Mouse (Mus musculus): ENCODE data around the gene Strbp. TPM values are rescaled to one million over a fixed set of nuclear protein-coding genes. Genes with fewer than 3 reads are reported as not detected.

The Strbp gene
- polyA plus RNA-seq, 1 experiment from 2014 or later: 142 TPM

DNA sequence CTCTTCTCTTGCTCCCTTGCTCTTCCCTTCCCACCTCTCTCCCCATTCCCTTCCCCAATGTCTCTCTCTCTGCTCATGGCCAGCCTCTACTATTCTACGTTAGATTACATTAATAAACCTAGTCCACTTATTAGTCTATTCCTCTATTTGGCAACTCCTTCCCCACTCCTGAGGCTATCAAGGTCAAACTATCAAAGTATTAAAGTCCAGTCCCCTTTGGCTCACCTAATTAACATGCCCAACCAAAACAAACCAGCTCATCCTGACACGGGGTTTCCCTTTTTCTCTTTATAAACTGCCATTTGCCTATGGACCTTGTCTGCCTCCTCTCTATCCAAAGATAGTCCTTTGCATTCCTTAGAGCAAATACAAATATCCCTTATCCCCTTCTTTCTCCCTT is 54.1 kb downstream of the Strbp start:
- H3K27ac ChIP-seq (ENCODE audit: low read depth, low read length): no peak overlapping the region
- WGBS: 78% methylated on average over 2 of the region's 2 CpGs

DNA sequence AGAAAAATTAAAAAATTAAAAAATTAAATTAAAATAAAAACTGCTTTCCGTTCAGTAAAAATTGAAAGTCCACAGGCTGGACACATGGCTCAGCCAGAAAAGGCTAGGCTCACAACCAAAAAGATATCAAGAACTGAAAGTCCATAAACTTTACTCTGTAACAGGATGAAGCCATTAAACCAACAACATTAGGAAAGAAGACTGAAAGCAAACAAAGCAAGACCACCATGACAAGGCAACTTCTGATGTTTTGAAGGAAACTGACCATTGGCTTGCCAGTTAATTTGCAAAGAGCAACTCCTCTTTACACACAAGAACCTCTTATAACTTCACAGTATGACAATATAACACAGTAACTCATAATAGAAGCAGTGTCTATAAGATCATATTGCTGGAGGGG is 54.7 kb downstream of the Strbp start:
- Histone ChIP-seq H3K4me2 (ENCODE audit: low read depth, low read length) (no peak overlapping the region), H3K36me3 (ENCODE audit: control insufficient read depth, insufficient read depth, low read length) (no peaks in the 10 kb centered on the region), H3K27ac (ENCODE audit: low read depth, low read length) (no peak overlapping the region), H3K27me3 (ENCODE audit: control insufficient read depth, insufficient read depth, low read length) (no peaks in the 10 kb centered on the region), H3K4me3 (ENCODE audit: low read depth, low read length) (no peak overlapping the region), H3K4me1 (ENCODE audit: control insufficient read depth, insufficient read depth, low read length) (no peaks in the 10 kb centered on the region), H3K9me3 (ENCODE audit: control insufficient read depth, low read length) (no peaks in the 10 kb centered on the region), H3K9ac (replicated peaks; ENCODE audit: low read depth, low read length) (no peak overlapping the region)
- 92% methylated on average over 1 of the region's 1 CpGs for WGBS
- no peak for ATAC-seq (ENCODE audit: low read depth)

More for the DNA sequence above, 54.1 kb downstream of the Strbp start:
- no peak for ATAC-seq (ENCODE audit: low read depth)
- H3K4me1 ChIP-seq (ENCODE audit: control insufficient read depth, insufficient read depth, low read length): no peaks in the 10 kb centered on the region
- H3K9me3 ChIP-seq (ENCODE audit: control insufficient read depth, low read length): no peaks in the 10 kb centered on the region
- H3K9ac ChIP-seq (replicated peaks; ENCODE audit: low read depth, low read length): no peak overlapping the region
- no peak overlapping the region for H3K4me2 ChIP-seq (ENCODE audit: low read depth, low read length)
- no peaks in the 10 kb centered on the region for H3K36me3 ChIP-seq (ENCODE audit: control insufficient read depth, insufficient read depth, low read length)
- no peaks in the 10 kb centered on the region for H3K27me3 ChIP-seq (ENCODE audit: control insufficient read depth, insufficient read depth, low read length)
- H3K4me3 ChIP-seq (ENCODE audit: low read depth, low read length): no peak overlapping the region

DNA sequence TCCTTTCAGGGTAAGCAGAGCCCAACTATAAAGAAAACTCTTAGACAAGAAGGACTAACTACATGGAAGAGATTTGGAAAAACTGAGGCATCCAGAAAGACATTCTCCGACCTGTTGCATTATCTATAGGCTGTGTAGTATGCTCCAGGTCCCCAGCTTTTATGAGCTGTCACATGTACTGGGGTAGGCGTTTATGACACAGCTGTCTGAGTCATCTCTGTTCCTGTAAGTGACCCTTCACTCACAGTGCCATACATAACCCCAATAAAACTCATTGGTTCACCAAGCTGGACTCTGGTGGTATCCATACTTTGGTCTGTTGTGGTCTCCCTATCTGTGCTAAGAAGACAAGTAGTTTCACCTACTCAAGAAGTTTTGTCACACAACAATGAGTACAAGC is 80.3 kb downstream of the Strbp start:
- Histone ChIP-seq H3K9me3 (ENCODE audit: control insufficient read depth, low read length) (no peaks in the 10 kb centered on the region), H3K4me1 (ENCODE audit: control insufficient read depth, insufficient read depth, low read length) (no peaks in the 10 kb centered on the region), H3K4me3 (ENCODE audit: low read depth, low read length) (no peak overlapping the region), H3K4me2 (ENCODE audit: low read depth, low read length) (no peak overlapping the region), H3K27ac (ENCODE audit: low read depth, low read length) (no peak overlapping the region), H3K9ac (replicated peaks; ENCODE audit: low read depth, low read length) (no peak overlapping the region), H3K27me3 (ENCODE audit: control insufficient read depth, insufficient read depth, low read length) (no peaks in the 10 kb centered on the region), H3K36me3 (ENCODE audit: control insufficient read depth, insufficient read depth, low read length) (no peaks in the 10 kb centered on the region)
- ATAC-seq (ENCODE audit: low read depth): no peak
- 84% methylated on average over 2 of the region's 2 CpGs for WGBS

DNA sequence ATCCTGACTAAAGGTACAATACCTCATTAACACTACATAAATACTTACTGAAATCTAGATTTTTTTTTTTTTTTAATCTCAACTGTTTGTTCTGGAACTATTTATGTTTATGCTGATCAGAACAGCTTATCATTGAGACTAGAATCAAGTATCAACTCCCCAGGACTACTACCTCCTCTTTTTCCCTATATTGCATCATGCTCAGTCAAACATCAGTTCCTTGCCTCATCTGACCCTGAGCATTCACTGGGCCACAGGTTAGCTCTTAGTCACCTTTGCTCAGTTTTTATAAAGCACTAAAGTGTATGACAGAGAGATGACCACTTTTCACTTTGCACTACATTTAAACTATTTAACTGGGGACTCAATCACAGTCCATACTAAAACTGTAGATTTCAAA is 115.7 kb downstream of the Strbp start:
- Histone ChIP-seq H3K4me3 (ENCODE audit: low read depth, low read length) (no peak overlapping the region), H3K27me3 (ENCODE audit: control insufficient read depth, insufficient read depth, low read length) (no peaks in the 10 kb centered on the region), H3K4me2 (ENCODE audit: low read depth, low read length) (no peak overlapping the region), H3K36me3 (ENCODE audit: control insufficient read depth, insufficient read depth, low read length) (no peaks in the 10 kb centered on the region), H3K9me3 (ENCODE audit: control insufficient read depth, low read length) (no peaks in the 10 kb centered on the region), H3K27ac (ENCODE audit: low read depth, low read length) (no peak overlapping the region), H3K4me1 (ENCODE audit: control insufficient read depth, insufficient read depth, low read length) (no peaks in the 10 kb centered on the region), H3K9ac (replicated peaks; ENCODE audit: low read depth, low read length) (no peak overlapping the region)
- ATAC-seq (ENCODE audit: low read depth): no peak

DNA sequence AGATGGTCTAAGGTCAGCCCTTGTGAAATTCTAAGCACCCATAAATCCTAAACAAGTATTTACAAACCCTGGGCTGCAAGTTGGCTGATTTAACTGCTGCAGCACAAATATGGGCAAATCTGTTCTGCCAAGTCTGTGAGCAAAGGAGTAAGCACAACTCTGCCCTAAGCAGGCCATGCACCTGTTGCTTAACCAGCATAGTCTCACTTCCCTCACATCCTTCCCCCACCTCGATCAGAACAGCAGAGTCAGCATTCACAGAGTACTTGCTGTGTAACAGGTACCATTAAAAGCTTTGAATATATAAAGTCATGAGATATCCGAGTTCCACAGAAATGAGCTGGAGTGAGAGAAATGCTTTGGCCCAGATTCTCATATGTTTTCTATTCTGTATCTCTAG is 125.5 kb downstream of the Strbp start:
- no peak overlapping the region for H3K4me3 ChIP-seq (ENCODE audit: low read depth, low read length)
- no peak overlapping the region for H3K27ac ChIP-seq (ENCODE audit: low read depth, low read length)
- H3K9me3 ChIP-seq (ENCODE audit: control insufficient read depth, low read length): no peaks in the 10 kb centered on the region
- no peak overlapping the region for H3K9ac ChIP-seq (replicated peaks; ENCODE audit: low read depth, low read length)
- no peaks in the 10 kb centered on the region for H3K36me3 ChIP-seq (ENCODE audit: control insufficient read depth, insufficient read depth, low read length)
- H3K27me3 ChIP-seq (ENCODE audit: control insufficient read depth, insufficient read depth, low read length): no peaks in the 10 kb centered on the region
- 93% methylated on average over 2 of the region's 2 CpGs for WGBS
- H3K4me2 ChIP-seq (ENCODE audit: low read depth, low read length): no peak overlapping the region
- H3K4me1 ChIP-seq (ENCODE audit: control insufficient read depth, insufficient read depth, low read length): 0 out of 2 replicates have a peak, but pooled peaks cover 3% of the 10 kb centered on the region
- ATAC-seq (ENCODE audit: low read depth): no peak

DNA sequence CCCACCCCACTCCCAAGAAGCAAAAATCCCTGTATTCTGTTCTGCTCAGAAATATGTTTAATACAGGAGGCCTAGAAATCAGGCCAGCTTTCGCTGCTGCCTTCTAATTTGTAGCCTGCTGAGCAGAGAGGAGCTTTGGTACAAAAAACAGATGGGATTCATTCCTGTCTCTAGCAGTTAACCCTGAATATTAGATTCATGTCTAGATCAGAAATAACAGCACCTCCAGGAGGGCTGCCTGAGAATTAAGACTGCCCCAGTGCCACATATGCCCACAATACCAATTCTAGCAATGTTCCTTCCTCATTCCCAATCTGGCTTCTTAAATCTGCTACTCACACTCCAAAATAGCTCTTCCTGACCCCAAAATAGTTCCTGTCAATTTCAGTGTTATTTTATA is 127.0 kb downstream of the Strbp start:
- no peak overlapping the region for H3K4me3 ChIP-seq (ENCODE audit: low read depth, low read length)
- no peaks in the 10 kb centered on the region for H3K36me3 ChIP-seq (ENCODE audit: control insufficient read depth, insufficient read depth, low read length)
- H3K9ac ChIP-seq (replicated peaks; ENCODE audit: low read depth, low read length): no peak overlapping the region
- no peaks in the 10 kb centered on the region for H3K27me3 ChIP-seq (ENCODE audit: control insufficient read depth, insufficient read depth, low read length)
- H3K4me2 ChIP-seq (ENCODE audit: low read depth, low read length): no peak overlapping the region
- H3K9me3 ChIP-seq (ENCODE audit: control insufficient read depth, low read length): no peaks in the 10 kb centered on the region
- no peak for ATAC-seq (ENCODE audit: low read depth)
- WGBS: 81% methylated on average over 1 of the region's 1 CpGs
- H3K4me1 ChIP-seq (ENCODE audit: control insufficient read depth, insufficient read depth, low read length): 0 out of 2 replicates have a peak, but pooled peaks cover 3% of the 10 kb centered on the region
- H3K27ac ChIP-seq (ENCODE audit: low read depth, low read length): no peak overlapping the region

DNA sequence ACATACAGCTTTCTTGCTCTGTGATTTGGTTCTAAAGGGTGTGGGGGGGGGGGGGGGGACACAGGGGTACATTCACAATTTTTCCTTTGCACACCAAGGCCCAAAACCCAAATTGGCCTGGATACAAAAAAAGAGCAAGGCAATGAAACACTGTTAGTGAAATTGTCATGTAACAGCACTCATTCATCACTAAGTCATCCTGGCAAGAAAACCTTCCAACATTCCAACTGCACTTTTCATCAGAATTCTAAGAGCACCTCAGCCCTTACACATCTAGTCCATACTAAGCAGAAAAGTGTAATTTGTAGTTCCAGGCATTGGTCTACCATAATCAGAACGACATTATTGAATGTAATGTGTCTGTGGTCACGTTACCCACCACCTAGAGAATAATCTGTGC is 131.5 kb downstream of the Strbp start:
- H3K36me3 ChIP-seq (ENCODE audit: control insufficient read depth, insufficient read depth, low read length): peaks cover 12% of the 10 kb centered on the region
- 0 out of 2 replicates have a peak, but pooled peaks cover 3% of the 10 kb centered on the region for H3K4me1 ChIP-seq (ENCODE audit: control insufficient read depth, insufficient read depth, low read length)
- H3K27ac ChIP-seq (ENCODE audit: low read depth, low read length): no peak overlapping the region
- no peaks in the 10 kb centered on the region for H3K9me3 ChIP-seq (ENCODE audit: control insufficient read depth, low read length)
- H3K9ac ChIP-seq (replicated peaks; ENCODE audit: low read depth, low read length): no peak overlapping the region
- 95% methylated on average over 2 of the region's 2 CpGs for WGBS
- no peak overlapping the region for H3K4me3 ChIP-seq (ENCODE audit: low read depth, low read length)
- ATAC-seq (ENCODE audit: low read depth): no peak
- no peak overlapping the region for H3K4me2 ChIP-seq (ENCODE audit: low read depth, low read length)
- H3K27me3 ChIP-seq (ENCODE audit: control insufficient read depth, insufficient read depth, low read length): no peaks in the 10 kb centered on the region

DNA sequence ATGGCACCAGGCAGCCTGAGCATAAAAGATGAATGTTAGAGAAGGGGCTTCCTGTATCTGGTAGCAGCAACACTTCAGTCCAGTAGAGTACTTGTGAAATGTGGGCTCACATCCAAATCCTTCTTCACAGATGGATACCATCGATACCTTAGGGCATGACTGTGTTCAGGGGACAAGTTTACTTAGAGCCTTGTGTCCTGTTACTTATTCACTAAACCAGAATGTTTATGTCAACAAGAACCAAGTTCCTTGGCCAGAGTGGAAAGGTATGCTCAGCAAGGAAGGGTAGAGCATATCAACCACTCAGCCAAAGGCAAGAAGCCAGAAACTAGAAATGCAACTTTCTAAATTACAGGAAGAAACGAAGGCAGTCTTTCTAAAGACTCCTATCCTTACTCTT is 133.0 kb downstream of the Strbp start:
- H3K36me3 ChIP-seq (ENCODE audit: control insufficient read depth, insufficient read depth, low read length): peaks cover 18% of the 10 kb centered on the region
- no peaks in the 10 kb centered on the region for H3K4me1 ChIP-seq (ENCODE audit: control insufficient read depth, insufficient read depth, low read length)
- no peak overlapping the region for H3K4me3 ChIP-seq (ENCODE audit: low read depth, low read length)
- 83% methylated on average over 2 of the region's 2 CpGs for WGBS
- H3K9me3 ChIP-seq (ENCODE audit: control insufficient read depth, low read length): no peaks in the 10 kb centered on the region
- no peak overlapping the region for H3K9ac ChIP-seq (replicated peaks; ENCODE audit: low read depth, low read length)
- no peak overlapping the region for H3K27ac ChIP-seq (ENCODE audit: low read depth, low read length)
- H3K4me2 ChIP-seq (ENCODE audit: low read depth, low read length): no peak overlapping the region
- no peaks in the 10 kb centered on the region for H3K27me3 ChIP-seq (ENCODE audit: control insufficient read depth, insufficient read depth, low read length)
- no peak for ATAC-seq (ENCODE audit: low read depth)

DNA sequence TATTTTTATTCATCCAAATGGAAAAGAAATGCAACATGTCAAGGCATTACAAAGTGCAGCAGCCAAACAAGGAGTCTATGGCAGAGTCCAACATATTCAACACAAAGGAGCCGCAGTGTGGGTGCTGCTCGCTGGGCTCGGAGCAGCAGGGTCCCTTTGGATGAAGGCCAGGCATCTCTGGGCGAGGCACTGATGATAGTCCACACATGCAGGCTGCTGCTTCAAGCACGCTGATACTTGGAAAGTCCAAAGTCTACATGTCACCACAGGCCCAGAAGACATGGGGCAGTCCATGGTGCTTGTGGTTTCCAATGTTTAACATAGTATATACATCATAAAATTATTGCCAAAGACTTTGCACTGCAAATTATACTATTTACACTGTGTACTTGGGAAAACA is 133.8 kb downstream of the Strbp start:
- 76% methylated on average over 5 of the region's 5 CpGs for WGBS
- peaks cover 24% of the 10 kb centered on the region for H3K36me3 ChIP-seq (ENCODE audit: control insufficient read depth, insufficient read depth, low read length)

DNA sequence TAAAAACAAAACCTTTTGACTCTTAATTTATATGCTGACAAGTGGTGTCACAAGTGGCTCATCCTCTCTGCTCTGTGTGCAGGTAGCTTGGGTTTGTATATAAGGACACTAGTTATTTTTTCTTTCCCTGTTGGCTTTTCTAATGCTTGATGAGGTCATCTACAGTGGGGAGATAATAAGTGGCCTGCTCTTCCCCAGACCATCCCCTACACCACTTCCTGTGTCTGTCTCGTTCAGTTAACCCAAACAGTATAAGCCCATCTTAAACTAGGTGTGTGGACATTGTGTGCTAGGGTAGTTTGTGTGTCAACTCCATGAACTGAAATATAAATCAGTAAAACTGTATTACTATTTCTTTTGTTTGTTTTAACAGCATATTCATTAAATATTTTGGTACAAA is 137.6 kb downstream of the Strbp start:
- Histone ChIP-seq H3K27me3 (ENCODE audit: control insufficient read depth, insufficient read depth, low read length) (no peaks in the 10 kb centered on the region), H3K9ac (replicated peaks; ENCODE audit: low read depth, low read length) (no peak overlapping the region), H3K4me2 (ENCODE audit: low read depth, low read length) (no peak overlapping the region), H3K4me1 (ENCODE audit: control insufficient read depth, insufficient read depth, low read length) (no peaks in the 10 kb centered on the region), H3K9me3 (ENCODE audit: control insufficient read depth, low read length) (no peaks in the 10 kb centered on the region), H3K4me3 (ENCODE audit: low read depth, low read length) (no peak overlapping the region), H3K27ac (ENCODE audit: low read depth, low read length) (no peak overlapping the region), H3K36me3 (ENCODE audit: control insufficient read depth, insufficient read depth, low read length) (peaks cover 52% of the 10 kb centered on the region)
- no peak for ATAC-seq (ENCODE audit: low read depth)
- WGBS: 94% methylated on average over 1 of the region's 1 CpGs

More for the DNA sequence above, 133.8 kb downstream of the Strbp start:
- no peak overlapping the region for H3K9ac ChIP-seq (replicated peaks; ENCODE audit: low read depth, low read length)
- no peaks in the 10 kb centered on the region for H3K4me1 ChIP-seq (ENCODE audit: control insufficient read depth, insufficient read depth, low read length)
- no peak overlapping the region for H3K4me3 ChIP-seq (ENCODE audit: low read depth, low read length)
- no peak overlapping the region for H3K4me2 ChIP-seq (ENCODE audit: low read depth, low read length)
- no peak for ATAC-seq (ENCODE audit: low read depth)
- no peaks in the 10 kb centered on the region for H3K27me3 ChIP-seq (ENCODE audit: control insufficient read depth, insufficient read depth, low read length)
- H3K9me3 ChIP-seq (ENCODE audit: control insufficient read depth, low read length): no peaks in the 10 kb centered on the region
- H3K27ac ChIP-seq (ENCODE audit: low read depth, low read length): no peak overlapping the region

Data from neural tube, embryonic 14.5 days (tissue).